Mouse (Mus musculus) myocyte (in vitro differentiated cells): Measurements from ENCODE around the gene Ddc.

Experiments used
- MAX ChIP-seq: IDR thresholded peaks from one replicate; pipeline ENCODE4 v1.6.1; 2011; ENCODE audit warnings: low read depth, mild to moderate bottlenecking, control low read depth
- POLR2A ChIP-seq: IDR thresholded peaks from one replicate; pipeline ENCODE4 v1.6.1; 2011; ENCODE audit warnings: low read depth, mild to moderate bottlenecking, control low read depth, moderate library complexity; ENCODE audit not compliant: insufficient read length

DNA sequence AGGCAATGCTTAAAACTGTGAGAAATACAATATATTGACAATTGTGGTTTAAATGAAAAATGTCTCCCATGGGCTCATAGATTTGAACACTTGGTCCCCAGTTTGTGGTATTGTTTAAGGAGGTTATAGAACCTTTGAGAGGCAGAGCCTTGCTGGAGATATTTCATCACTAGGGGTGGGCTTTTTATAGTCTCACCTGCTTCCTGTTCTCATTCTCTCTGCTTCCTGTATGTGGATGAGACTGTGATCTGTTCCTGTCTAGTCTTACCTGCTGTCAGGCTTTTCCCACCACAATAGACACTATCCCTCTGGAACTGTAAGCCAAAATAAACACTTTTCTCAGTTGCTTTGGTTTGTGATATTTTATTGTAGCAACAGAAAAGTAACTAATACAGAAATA is 71.5 kb downstream of the Ddc start:
- TF ChIP-seq MAX (no peak), POLR2A (no peak)
